Mouse (Mus musculus) neutrophil, adult 5-6 weeks (primary cell): ENCODE results near the gene Fam131c. TPM values are rescaled to one million over a fixed set of nuclear protein-coding genes. Genes with fewer than 3 reads are reported as not detected.

Source experiments
- ATAC-seq: fragments of 151-379, 151-347 bp; 2 replicates; pipeline ENCODE4 v1.8.0; 2017; ENCODE audit warnings: mild to moderate bottlenecking, moderate TSS enrichment; ENCODE audit not compliant: insufficient number of reproducible peaks, poor library complexity, low FRiP score, severe bottlenecking; ENCODE audit errors: extremely low read depth
- total RNA-seq: library from RNA; stranded (forward); fragments of 200-1000 nt; gene quantifications from 2 replicates; pipeline ENCODE4 v1.2.3, GENCODE M21; 2017

The Fam131c gene
- total RNA-seq, result not detected in 2 replicates

DNA sequence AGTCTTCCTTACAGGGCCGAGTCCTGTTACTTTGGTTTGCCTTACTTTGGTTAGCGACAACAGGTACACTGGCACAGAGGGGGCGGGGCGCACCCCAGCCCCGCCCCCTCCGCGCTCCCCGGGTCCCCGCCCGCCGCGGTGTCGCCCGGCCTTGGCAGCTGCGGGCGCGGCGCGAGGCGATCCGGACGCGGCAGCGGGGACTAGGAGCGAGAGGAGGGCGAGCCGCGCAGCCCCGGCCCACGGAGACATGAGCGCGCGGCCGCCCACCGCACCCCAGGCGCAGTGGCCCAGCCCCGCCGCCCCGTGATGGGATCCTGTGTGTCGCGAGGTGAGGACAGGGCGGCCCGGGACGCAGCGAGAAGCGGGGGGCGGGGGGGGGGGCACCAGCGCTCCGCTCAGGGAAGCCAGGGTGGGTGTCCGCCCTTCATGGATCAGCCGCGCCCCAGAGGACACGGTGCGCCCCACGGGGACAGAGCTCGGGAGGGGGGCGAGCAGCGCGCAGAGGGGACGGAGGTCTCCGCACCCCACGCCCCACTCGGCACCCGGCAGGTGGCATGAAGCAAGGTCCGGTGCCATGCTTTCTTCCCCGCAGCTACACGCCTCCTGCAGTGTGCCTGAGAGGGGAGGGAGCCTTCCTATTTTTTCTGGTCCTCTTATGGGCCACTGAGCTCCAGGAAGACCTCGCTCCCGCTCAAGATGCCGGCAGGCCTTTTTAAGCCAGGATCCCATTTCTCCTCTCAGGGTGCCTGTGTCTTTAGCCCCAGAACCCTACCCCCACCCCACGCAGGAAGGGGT lies at the start of gene Fam131c:
Fam131c (plus strand) TSS at position 224 of the 795 bp plus-strand sequence.
- ATAC-seq, result no peak

DNA sequence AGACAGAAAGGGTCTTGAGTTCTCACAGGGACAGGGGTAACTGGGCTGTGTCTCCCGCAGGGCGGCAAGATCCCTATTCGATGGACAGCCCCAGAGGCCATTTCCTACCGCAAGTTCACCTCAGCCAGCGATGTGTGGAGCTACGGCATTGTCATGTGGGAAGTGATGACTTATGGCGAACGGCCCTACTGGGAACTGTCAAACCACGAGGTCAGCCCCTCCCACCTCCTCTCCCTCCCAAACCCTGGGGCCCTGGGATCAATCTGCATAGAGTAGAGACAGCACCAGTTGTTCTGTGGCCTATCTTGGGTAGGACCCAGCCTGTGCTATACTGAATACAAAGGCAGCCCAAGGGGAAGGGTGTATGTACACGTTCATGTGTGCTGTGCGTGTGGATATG lies 45.5 kb upstream of the Fam131c start:
- no peak for ATAC-seq

DNA sequence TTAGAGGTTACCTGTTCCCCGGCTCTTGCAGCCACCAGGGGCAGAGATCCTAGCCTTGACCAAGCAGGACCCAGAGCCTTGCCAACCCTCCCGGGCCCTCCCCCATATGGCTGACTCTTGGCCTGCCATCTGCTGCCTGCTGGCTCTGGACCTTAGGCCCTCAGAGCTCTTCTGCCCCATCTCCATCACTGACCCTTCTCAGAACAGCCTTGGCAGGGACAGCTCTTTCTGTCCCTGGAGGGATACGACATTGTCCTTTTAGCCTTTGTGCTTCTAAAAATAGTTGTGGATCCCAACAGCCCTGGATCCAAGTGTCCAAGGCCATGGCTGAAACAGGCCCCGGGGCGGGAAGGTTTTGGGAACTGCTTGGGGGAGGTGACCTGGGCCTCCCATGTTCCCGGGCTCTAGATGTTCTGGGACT lies 43.2 kb upstream of the Fam131c start:
- ATAC-seq, result no peak

DNA sequence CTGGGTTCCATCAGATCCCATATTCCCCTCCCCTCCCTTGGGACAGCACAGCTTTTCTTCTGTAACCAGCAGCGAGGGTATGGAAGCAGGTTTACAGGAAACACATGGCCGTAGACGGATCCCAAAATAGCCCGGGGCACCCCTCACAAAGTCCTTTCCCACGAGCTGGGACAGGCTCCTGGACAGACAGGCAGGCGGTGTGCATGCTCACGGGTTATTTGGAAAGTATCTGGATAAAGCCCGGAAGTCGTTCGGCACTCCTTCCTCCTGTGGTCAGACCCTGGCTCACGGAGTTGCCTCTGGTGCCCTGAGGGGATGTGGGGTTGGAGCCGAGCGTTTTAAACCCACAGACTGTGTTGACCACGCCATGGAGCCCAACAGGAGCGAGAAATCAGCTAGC lies 42.4 kb upstream of the Fam131c start:
- ATAC-seq, result no peak

DNA sequence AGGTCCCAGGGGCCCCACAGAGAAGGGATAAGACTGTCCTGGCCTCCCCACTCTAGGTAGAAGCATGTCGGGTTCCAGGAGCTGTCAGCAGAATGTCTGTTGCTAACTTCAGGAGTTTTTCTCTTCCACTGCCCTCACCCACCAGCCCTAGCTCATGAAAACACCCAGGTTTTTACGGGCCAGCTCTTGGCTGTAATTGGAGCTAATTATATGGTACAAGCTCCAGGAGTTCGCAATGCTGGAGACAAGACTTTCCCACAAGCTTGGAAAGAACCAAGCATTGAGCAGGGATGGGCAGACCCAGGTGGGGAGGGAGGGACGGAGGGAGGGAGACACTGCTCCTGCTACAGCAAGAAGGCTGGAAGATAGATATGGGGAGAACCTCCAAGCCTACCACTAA lies 40.9 kb upstream of the Fam131c start:
- no peak for ATAC-seq

DNA sequence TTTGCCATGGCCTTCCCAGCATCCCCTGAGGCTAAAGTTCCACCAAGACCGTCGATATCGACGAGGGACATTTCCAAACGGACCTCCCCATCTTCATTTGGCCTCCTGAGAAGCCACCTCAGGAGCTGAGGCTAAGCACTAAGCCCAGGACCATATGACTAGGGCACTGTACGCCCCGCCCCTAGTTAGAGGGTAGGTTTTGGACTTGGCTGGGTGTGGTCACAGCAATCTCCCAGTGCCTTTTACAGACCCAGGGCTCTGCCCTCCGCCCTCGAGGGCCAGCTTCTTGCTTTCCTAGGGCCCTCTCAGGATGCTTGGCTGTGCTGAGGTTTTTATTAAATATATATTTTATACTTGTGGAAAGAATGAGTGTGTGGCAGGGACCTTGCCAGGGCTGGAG lies 39.3 kb upstream of the Fam131c start:
- ATAC-seq, result no peak

DNA sequence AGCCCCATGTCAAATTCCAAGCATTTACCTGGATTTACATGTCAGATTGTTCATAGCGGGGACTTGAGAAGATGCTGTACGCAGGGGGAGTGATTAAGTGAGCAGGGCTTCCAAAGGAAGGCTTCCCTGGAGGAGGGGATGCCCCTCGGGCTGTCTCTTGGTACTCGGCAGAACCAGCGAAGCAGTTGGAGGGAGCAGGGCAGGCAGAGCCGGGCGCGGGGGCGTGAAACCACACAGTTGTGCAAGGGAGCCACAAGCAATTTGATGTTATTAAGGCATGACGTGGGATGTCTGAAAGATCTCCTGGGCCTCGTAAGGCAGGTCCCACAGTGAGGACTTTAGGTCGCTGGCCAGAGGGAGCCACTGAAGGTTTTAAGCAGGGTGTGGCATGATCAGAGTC lies 38.1 kb upstream of the Fam131c start:
- ATAC-seq, result no peak

DNA sequence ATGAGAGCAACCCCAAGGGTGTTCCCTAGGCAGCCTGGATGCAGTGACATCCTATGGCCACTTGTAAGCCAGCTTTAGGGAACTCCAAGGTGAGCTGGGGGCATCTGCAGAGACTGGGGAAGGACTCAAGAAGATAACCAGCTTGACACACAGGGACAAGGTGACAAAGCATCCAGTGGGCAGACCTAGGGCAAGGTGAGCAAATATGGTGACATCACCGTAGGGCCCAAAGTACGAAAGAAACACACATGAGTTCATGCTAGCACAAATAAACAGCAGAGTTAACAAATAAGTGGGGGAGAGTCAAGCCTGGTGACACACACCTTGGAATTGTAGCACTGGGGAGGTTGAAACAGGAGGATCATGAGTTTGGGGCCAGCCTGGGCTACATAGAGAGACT lies 36.6 kb upstream of the Fam131c start:
- ATAC-seq, result no peak

DNA sequence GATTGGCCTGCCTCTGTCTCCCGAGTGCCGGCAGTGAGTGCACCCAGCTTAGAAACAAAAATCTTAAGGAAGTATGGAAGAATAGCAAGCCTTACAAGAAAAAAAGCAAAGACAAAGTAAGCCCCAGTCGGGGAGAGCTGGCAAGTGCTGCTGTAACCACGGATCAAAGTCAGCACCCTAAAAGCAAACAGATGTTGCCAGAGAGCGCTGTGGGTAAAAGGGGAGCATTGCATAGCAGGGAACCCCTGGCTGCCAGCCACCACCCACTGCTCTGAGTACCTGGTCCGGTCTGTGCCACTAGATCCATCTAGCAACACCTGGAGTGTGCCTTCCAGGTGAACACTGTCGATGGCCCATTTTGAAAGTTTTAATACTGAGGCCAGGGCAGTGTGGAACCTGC lies 35.8 kb upstream of the Fam131c start:
- no peak for ATAC-seq

DNA sequence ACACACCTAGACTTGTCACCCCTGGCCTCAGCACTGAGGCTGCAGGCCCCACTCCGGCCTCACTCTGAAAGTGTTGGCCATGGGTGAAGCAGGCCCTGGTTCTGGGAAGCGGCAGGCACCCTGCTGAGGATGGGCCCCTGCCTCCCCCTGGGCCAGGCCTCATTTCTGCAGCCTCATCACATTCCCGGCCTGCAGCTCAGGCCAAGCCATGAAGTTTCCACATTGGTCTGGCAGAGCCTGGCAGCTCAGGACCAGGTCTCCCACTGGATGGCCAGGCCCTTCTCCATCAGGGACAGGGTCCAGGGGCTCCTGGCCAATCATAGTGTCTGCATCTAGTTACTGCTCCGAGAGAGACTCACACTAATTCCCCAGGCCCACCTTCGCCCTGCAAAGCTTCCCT lies 33.3 kb upstream of the Fam131c start:
- ATAC-seq, result no peak

DNA sequence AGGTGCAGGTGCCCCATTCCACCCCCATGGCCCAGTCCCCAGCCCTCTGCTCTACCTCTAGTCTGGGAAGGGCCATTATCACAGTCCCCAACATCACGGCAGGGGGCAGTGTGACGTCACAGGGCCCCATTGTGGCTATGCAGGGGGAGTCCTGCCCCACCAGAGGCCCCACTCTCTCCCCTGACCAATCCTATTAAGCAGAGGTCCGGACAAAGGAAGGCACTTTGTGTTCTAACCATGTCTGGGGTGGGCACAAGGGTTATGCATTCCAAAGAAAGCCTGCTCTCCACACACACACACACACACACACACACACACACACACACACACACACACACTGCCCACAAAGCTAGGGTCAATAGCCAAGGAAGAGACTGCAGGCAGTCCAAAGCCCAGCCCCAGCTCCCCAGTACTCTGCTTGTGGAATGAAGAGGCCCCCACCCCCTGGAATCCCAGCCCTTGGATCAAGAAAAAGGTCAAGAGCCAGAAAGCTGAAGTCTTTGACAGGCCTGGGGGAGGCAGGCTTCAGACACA lies 32.7 kb upstream of the Fam131c start:
- ATAC-seq, result no peak

DNA sequence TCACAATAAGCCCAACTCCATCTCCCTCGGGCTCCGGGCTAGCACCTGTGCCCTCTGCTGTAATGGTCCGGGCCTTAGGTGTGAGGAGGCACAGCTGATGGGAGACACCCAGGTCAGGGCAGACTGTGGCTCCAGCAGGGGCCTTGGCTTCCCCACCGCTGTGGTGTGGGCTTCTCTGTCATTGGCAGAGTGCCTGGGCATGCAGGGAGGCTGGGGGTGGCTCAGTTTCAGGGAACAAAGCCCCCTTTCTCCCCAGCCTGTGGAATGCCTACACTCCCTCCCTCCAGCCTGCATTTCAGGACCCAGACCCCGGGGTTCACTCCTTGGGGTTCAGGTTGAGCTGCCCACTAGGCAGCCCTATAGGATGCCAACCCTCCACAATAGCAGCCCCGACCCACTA lies 31.8 kb upstream of the Fam131c start:
- ATAC-seq, result no peak

DNA sequence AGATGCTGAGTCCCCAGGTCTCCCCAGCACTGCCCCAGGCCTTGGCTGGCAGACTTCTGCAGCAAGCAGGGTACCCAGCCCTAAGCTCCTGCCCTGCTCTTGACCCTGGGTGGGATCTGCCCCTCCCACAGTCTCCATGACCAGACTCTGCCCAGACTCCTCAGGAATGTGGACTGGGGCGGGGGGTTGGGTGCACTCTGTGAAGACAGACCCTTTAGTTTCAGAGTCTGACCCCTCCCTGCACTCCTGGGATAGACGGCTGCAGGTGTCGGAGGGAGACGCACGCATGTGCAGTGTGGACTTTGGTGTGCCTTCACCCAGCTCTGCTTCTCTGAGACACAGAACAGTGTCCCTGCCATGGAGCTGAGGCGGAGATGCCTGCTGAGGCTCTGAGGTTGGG lies 30.0 kb upstream of the Fam131c start:
- no peak for ATAC-seq

DNA sequence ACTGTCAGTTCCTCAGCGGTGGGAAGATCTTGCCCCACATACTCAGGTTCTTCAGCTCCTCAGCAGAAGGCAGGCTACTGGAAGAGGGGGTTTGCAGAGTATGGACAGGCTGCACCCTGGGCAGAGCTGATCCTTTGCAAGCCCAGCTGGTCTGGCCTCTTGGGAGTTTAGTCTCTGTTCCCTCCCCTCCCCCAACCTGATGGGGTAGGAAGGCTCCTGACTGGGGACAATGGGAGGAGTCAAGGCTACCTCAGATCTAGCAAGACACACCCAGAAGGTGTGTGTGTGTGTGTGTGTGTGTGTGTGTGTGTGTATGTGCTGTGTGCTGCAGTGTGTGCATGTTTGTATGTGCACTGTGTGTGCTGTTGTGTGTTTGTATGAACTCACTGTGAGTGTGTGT lies 29.2 kb upstream of the Fam131c start:
- no peak for ATAC-seq

DNA sequence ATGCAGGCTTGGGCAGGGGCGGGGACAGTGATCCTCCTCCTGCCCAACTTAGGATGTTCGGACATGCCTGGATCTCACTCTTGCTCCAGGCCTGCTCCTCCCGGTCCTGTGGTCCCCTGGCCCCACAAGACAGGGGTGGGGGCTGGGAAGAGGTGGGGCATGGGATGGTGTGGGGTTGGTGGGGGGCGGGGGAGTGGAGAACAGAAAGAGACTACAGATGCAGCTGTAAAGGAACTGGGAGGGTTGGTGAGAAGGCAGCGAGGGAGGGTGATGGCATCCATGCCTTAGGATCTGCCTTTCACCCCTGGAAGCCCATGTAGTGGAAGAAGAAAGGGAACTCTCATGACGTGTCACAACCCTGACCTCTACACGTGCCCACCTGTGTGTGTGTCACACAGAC lies 26.5 kb upstream of the Fam131c start:
- no peak for ATAC-seq

DNA sequence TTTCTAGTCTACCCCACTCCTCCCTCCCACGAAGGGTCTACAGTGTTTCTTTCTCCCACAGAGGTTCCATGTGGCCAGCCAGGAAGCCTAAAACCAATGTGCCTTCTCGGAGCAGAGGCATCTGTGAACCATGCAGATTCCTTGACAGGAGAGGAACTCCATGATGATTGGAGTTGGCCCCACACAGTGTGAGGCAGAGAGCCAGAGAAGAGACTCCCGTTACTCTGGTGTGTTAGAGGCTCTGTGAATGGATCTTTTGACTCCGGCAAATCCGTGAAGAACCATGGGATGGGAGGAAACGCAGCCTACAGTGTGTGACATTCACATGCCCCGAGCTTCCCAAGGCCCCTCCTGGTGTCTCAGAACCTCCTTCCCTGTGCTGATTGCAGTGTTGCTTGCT lies 24.5 kb upstream of the Fam131c start:
- ATAC-seq, result no peak

DNA sequence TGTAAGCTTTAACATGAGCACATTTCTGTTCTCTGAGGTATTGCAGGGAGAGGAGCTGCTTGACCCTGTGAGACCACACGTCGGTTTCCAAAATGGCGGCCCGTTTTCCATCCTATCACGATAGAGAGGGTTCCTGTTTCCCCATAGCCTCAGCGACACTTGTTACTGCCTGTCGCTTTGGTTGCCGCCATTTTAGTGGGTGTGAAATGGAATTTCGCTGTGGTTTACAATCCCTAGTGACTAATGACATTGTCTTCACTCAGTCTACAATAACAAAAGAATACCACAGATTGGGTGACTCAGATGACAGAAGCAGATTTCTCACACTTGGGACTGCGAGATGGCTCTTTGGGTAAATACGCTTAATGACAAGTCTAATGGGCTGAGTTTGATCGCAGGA lies 22.8 kb upstream of the Fam131c start:
- ATAC-seq, result no peak

DNA sequence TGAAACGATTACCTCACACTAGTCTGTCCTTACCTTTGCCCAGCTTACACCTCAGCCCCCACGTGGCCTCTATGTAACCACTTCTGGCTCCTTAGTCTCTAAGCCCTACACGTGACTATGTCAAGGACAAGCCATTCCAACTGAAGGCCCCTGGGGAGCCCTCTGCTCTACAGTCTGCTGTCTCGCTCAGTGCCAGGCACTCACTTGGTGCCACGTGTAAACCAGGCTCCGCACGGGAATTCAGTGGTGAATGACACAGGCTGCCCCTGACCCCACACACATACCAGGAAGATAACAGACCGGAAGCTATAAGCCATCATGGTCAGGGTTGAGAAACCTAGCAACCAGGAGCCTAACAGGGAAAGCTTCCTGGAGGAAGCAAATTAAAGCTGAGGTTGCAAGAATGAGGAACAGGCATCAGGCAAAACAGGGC lies 20.6 kb upstream of the Fam131c start:
- no peak for ATAC-seq

DNA sequence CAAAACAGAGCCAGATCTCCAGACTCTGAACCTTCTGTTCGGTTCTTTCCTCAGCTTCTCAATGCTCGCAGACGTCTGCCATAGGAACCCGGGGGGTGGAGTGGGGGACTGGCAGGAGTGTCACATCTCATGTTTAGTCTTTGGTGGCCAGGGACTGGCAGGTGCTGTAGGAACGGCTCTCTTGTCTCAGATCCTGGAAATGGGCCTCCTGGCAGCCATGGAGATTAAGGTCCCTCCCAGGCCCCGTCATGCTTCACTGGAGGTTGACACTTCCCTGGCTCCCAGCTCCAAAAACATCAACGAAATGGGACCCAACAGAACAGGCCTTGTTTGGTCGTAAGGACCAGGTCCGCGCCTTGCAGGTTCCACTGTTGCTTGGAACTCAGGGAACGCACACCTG lies 19.4 kb upstream of the Fam131c start:
- ATAC-seq, result no peak

DNA sequence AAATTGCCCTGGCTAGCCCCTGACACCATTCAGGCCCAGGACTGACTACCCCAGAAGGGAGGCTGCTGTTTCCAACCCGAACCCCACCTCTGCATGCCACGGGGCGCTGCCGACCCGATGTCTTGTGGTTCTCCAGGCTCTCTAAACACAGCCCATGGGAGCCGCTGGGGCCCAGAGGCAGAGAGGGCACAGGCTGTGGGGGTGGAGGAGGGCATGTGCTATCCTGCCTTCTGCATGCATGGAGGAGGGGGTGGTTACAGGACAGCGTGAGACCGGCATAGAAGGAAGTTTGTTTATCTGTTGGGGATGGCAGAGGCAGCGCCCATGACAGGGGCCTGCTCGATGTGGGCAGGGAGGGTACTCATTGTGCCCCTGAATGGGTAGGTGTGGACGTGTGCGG lies 18.0 kb upstream of the Fam131c start:
- no peak for ATAC-seq

DNA sequence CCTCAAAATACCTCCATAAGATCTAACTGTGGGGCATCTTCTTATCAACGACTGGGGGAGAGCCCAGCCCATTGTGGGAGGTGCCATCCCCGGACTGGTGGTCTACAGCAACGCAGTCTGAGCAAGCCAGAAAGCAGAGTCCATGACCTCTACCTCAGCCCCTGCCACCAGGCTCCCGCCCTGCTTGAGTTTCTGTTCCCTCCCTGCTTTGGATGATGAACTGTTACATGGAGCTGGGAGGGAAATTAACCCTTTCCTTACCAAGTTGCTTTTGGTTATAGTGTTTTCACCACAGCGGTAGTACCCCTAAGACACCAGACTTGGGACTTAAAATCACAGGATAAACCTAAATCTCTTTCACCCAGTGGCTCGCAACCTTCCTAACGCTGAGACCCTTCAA lies 16.0 kb upstream of the Fam131c start:
- ATAC-seq, result no peak
